Mouse (Mus musculus) kidney, embryonic 14.5 days (tissue): Measurements from ENCODE around the gene Pax5. TPM values are rescaled to one million over a fixed set of nuclear protein-coding genes. Genes with fewer than 3 reads are reported as not detected.

Source experiments
- ATAC-seq: fragments of 200-750 bp; cut with Nextera tagmentation; 2 replicates; pipeline ENCODE4 v1.8.0; 2017; ENCODE audit warnings: moderate number of reproducible peaks, mild to moderate bottlenecking, moderate TSS enrichment, moderate library complexity; ENCODE audit not compliant: low FRiP score, low TSS enrichment
- H3K27ac ChIP-seq: fragments of 300-500 bp; sonication (generic); 2 replicates; pipeline ENCODE4 v1.5.1; 2014; ENCODE audit warnings: low read depth, mild to moderate bottlenecking, low read length, moderate library complexity, mixed read lengths
- H3K27me3 ChIP-seq: fragments of 300-500 bp; sonication (generic); 2 replicates; pipeline ENCODE4 v1.6.1; 2014; ENCODE audit warnings: mild to moderate bottlenecking, low read length; ENCODE audit not compliant: control insufficient read depth, insufficient read depth
- H3K36me3 ChIP-seq: fragments of 300-500 bp; sonication (generic); 2 replicates; pipeline ENCODE4 v1.6.1; 2014; ENCODE audit warnings: low read length, mixed read lengths; ENCODE audit not compliant: control insufficient read depth, insufficient read depth
- H3K4me1 ChIP-seq: fragments of 300-500 bp; sonication (generic); 2 replicates; pipeline ENCODE4 v1.6.1; 2014; ENCODE audit warnings: low read length, mixed read lengths; ENCODE audit not compliant: control insufficient read depth, insufficient read depth
- H3K4me2 ChIP-seq: fragments of 300-500 bp; sonication (generic); replicated peaks from 2 replicates; pipeline ENCODE4 v1.6.1; 2014; ENCODE audit warnings: low read depth, mild to moderate bottlenecking, low read length
- H3K4me3 ChIP-seq: fragments of 300-500 bp; sonication (generic); 2 replicates; pipeline ENCODE4 v1.5.1; 2014; ENCODE audit warnings: mild to moderate bottlenecking, low read length
- H3K9ac ChIP-seq: fragments of 300-500 bp; sonication (generic); 2 replicates; pipeline ENCODE4 v1.6.1; 2014; ENCODE audit warnings: low read depth, mild to moderate bottlenecking, low read length, moderate library complexity
- H3K9me3 ChIP-seq: fragments of 300-500 bp; sonication (generic); 2 replicates; pipeline ENCODE4 v1.6.1; 2016; ENCODE audit warnings: low read length; ENCODE audit not compliant: control insufficient read depth
- WGBS: fragments of 180-500 bp; shearing (Covaris S2); extraction: QIAGEN DNeasy Blood & Tissue Kit; methylation state at CpG from one replicate; pipeline ENCODE4 v1.1.7; 2014; 5-methylcytosine and 5-hydroxymethylcytosine counted together
- polyA plus RNA-seq: library from polyadenylated mRNA; unstranded; fragments of >200 nt; fragmentation: Nextera tagmentation; extraction: Ambion mirVana; gene quantifications from 2 replicates; pipeline ENCODE4 v1.2.1, GENCODE M21; 2014

Gene Pax5
- polyA plus RNA-seq, 1 experiment from 2014 or later = 0.14 TPM

- H3K4me3 ChIP-seq = peak overlapping the region; percentile 50
- H3K4me1 ChIP-seq = no peaks in the 10 kb centered on the region
- peak overlapping the region; percentile 97 for H3K4me2 ChIP-seq
- peaks cover 41% of the 10 kb centered on the region for H3K27me3 ChIP-seq
- no peak for ATAC-seq
- H3K9ac ChIP-seq = no peak overlapping the region
- H3K27ac ChIP-seq = no peak overlapping the region
- H3K36me3 ChIP-seq = no peaks in the 10 kb centered on the region
- 21% methylated on average over 6 of the region's 6 CpGs for WGBS
- H3K9me3 ChIP-seq = no peaks in the 10 kb centered on the region
Observed at GRCm38 (mm10) chr4:44664767-44665056, 45.6 kb downstream of the Pax5 start.

GRCm38 (mm10) chr4:44664004-44664766 is 46.1 kb downstream of the Pax5 start:
- H3K4me1 ChIP-seq = no peaks in the 10 kb centered on the region
- H3K36me3 ChIP-seq = no peaks in the 10 kb centered on the region
- peak overlapping the region; percentile 97 for H3K4me2 ChIP-seq
- no peaks in the 10 kb centered on the region for H3K9me3 ChIP-seq
- H3K27ac ChIP-seq = no peak overlapping the region
- under 1% methylated on average over 81 of the region's 81 CpGs for WGBS
- H3K27me3 ChIP-seq = peaks cover 41% of the 10 kb centered on the region
- peak; percentile 73; the same call in 1 of the 2 replicates for ATAC-seq
- peak overlapping the region; percentile 53 for H3K9ac ChIP-seq
- H3K4me3 ChIP-seq = peak overlapping the region; percentile 50

GRCm38 (mm10) chr4:44663489-44663888 is 46.8 kb downstream of the Pax5 start:
- Histone ChIP-seq H3K4me2 (peak overlapping the region; percentile 97), H3K27me3 (peaks cover 41% of the 10 kb centered on the region), H3K36me3 (no peaks in the 10 kb centered on the region), H3K27ac (no peak overlapping the region), H3K9me3 (no peaks in the 10 kb centered on the region), H3K4me3 (peak overlapping the region; percentile 50; the same call in 1 of the 2 replicates), H3K9ac (no peak overlapping the region), H3K4me1 (no peaks in the 10 kb centered on the region)
- WGBS = 19% methylated on average over 10 of the region's 10 CpGs
- ATAC-seq = no peak

GRCm38 (mm10) chr4:44645181-44645580 is 65.1 kb downstream of the Pax5 start:
- H3K4me3 ChIP-seq = no peak overlapping the region
- H3K9ac ChIP-seq = no peak overlapping the region
- no peaks in the 10 kb centered on the region for H3K27me3 ChIP-seq
- H3K4me2 ChIP-seq = no peak overlapping the region
- no peak for ATAC-seq
- H3K4me1 ChIP-seq = no peaks in the 10 kb centered on the region
- no peaks in the 10 kb centered on the region for H3K9me3 ChIP-seq
- H3K36me3 ChIP-seq = no peaks in the 10 kb centered on the region
- no peak overlapping the region for H3K27ac ChIP-seq
- 84% methylated on average over 4 of the region's 4 CpGs for WGBS

- no peak for ATAC-seq
- H3K27me3 ChIP-seq = no peaks in the 10 kb centered on the region
- H3K27ac ChIP-seq = no peak overlapping the region
- H3K4me3 ChIP-seq = no peak overlapping the region
- WGBS = 26% methylated on average over 12 of the region's 12 CpGs
- no peak overlapping the region for H3K4me2 ChIP-seq
- H3K9me3 ChIP-seq = no peaks in the 10 kb centered on the region
- no peaks in the 10 kb centered on the region for H3K4me1 ChIP-seq
- H3K36me3 ChIP-seq = no peaks in the 10 kb centered on the region
- H3K9ac ChIP-seq = no peak overlapping the region
Observed at GRCm38 (mm10) chr4:44641831-44642587, 68.3 kb downstream of the Pax5 start.

DNA sequence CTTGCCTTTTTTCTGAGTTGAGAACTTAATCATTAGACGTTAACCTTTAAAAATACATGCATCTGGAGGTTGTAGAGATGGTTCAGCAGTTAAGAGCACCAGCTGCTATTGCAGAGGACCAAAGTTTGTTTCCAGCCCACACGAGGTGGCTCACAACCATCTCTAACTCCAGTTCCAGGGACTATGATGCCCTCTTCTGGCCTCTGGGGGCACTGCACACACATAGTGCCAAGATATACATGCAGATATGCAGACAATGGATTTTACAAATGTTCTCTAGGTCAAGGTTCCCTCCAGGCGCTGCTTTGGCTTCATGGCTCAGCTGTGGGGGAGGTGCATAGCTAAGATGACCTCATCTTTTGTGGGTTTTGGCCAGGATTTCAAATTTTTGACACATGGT is 74.7 kb downstream of the Pax5 start:
- no peaks in the 10 kb centered on the region for H3K27me3 ChIP-seq
- no peak for ATAC-seq
- H3K4me2 ChIP-seq = no peak overlapping the region
- H3K9ac ChIP-seq = no peak overlapping the region
- no peaks in the 10 kb centered on the region for H3K9me3 ChIP-seq
- no peak overlapping the region for H3K4me3 ChIP-seq
- WGBS = 88% methylated on average over 3 of the region's 3 CpGs
- H3K4me1 ChIP-seq = 0 out of 2 replicates have a peak, but pooled peaks cover 4% of the 10 kb centered on the region
- no peak overlapping the region for H3K27ac ChIP-seq
- no peaks in the 10 kb centered on the region for H3K36me3 ChIP-seq

- 0 out of 2 replicates have a peak, but pooled peaks cover 4% of the 10 kb centered on the region for H3K4me1 ChIP-seq
- H3K9me3 ChIP-seq = no peaks in the 10 kb centered on the region
- peak overlapping the region; percentile 1; the same call in 1 of the 2 replicates for H3K4me2 ChIP-seq
- no peaks in the 10 kb centered on the region for H3K36me3 ChIP-seq
- WGBS = 16% methylated on average over 12 of the region's 12 CpGs
- 0 out of 2 replicates have a peak, but pooled peaks have one; percentile 43 for ATAC-seq
- no peak overlapping the region for H3K9ac ChIP-seq
- no peak overlapping the region for H3K27ac ChIP-seq
- no peak overlapping the region for H3K4me3 ChIP-seq
- H3K27me3 ChIP-seq = no peaks in the 10 kb centered on the region
Observed at GRCm38 (mm10) chr4:44633694-44634524, 76.4 kb downstream of the Pax5 start.

GRCm38 (mm10) chr4:44630059-44630458 is 80.2 kb downstream of the Pax5 start:
- H3K36me3 ChIP-seq = no peaks in the 10 kb centered on the region
- no peak for ATAC-seq
- no peak overlapping the region for H3K4me2 ChIP-seq
- WGBS = 67% methylated on average over 6 of the region's 6 CpGs
- H3K9me3 ChIP-seq = no peaks in the 10 kb centered on the region
- no peaks in the 10 kb centered on the region for H3K27me3 ChIP-seq
- no peak overlapping the region for H3K27ac ChIP-seq
- H3K9ac ChIP-seq = no peak overlapping the region
- H3K4me1 ChIP-seq = 0 out of 2 replicates have a peak, but pooled peaks cover 4% of the 10 kb centered on the region
- no peak overlapping the region for H3K4me3 ChIP-seq
